In genomic region chr7:126428631-126429502, GRCm38 (mm10) we compare ENCODE assay signal across 7 mouse cellular contexts. TPM values are rescaled to one million over a fixed set of nuclear protein-coding genes. Genes with fewer than 3 reads are reported as not detected.
DNase-seq lines count a peak whose midpoint lies in the region; ATAC-seq lines count a peak whose summit lies in the region.

Gene Rabep2 (plus strand): TSS chr7:126428759.

- H3K9ac ChIP-seq in midbrain, embryonic 13.5 days (replicated peaks): peak within 1 kb of the TSS; percentile 81

- no peaks in the 10 kb centered on the region for H3K9me3 ChIP-seq in embryonic facial prominence, embryonic 10.5 days
- H3K9me3 ChIP-seq in limb, embryonic 10.5 days (replicated peaks): no peaks in the 10 kb centered on the region
- no peaks in the 10 kb centered on the region for H3K9me3 ChIP-seq in midbrain, embryonic 13.5 days

- peak; percentile 99 for DNase-seq in adrenal gland, postnatal 10 days
- DNase-seq in embryonic facial prominence, embryonic 10.5 days (ENCODE audit: low spot score): peak; percentile 97
- peak; percentile 93 for DNase-seq in kidney, adult 11 months
- DNase-seq in limb, embryonic 10.5 days (ENCODE audit: low spot score): peak; percentile 98
- DNase-seq in spleen, adult 12 weeks (ENCODE audit: low spot score): peak; percentile 77

- H3K36me3 ChIP-seq in embryonic facial prominence, embryonic 10.5 days (replicated peaks): peaks cover 21% of the 10 kb centered on the region
- peaks cover 17% of the 10 kb centered on the region for H3K36me3 ChIP-seq in limb, embryonic 10.5 days
- H3K36me3 ChIP-seq in midbrain, embryonic 13.5 days: peaks cover 4% of the 10 kb centered on the region

- peak within 1 kb of the TSS; percentile 71 for H3K4me3 ChIP-seq in embryonic facial prominence, embryonic 10.5 days
- H3K4me3 ChIP-seq in limb, embryonic 10.5 days: peak within 1 kb of the TSS; percentile 82
- peak within 1 kb of the TSS; percentile 58 for H3K4me3 ChIP-seq in midbrain, embryonic 13.5 days (replicated peaks)

- H3K27me3 ChIP-seq in embryonic facial prominence, embryonic 10.5 days (replicated peaks; ENCODE audit: low read depth, poor library complexity, severe bottlenecking): no peaks in the 10 kb centered on the region
- no peaks in the 10 kb centered on the region for H3K27me3 ChIP-seq in limb, embryonic 10.5 days (ENCODE audit: low read depth, poor library complexity, severe bottlenecking)
- no peaks in the 10 kb centered on the region for H3K27me3 ChIP-seq in midbrain, embryonic 13.5 days

- peak; percentile 88 for ATAC-seq in granulocyte monocyte progenitor cell, adult 5-6 weeks (replicated peaks; ENCODE audit: poor library complexity, severe bottlenecking)
- ATAC-seq in midbrain, embryonic 13.5 days: peak; percentile 94

- WGBS in embryonic facial prominence, embryonic 10.5 days: under 1% methylated on average over 82 of the region's 82 CpGs
- WGBS in limb, embryonic 10.5 days: under 1% methylated on average over 82 of the region's 82 CpGs
- under 1% methylated on average over 81 of the region's 82 CpGs for WGBS in midbrain, embryonic 13.5 days

- peak within 1 kb of the TSS; percentile 64 for H3K4me2 ChIP-seq in midbrain, embryonic 13.5 days (replicated peaks)

- H3K27ac ChIP-seq in embryonic facial prominence, embryonic 10.5 days (replicated peaks): peak within 1 kb of the TSS; percentile 96
- H3K27ac ChIP-seq in limb, embryonic 10.5 days: peak within 1 kb of the TSS; percentile 97
- H3K27ac ChIP-seq in midbrain, embryonic 13.5 days: peak within 1 kb of the TSS; percentile 86

- H3K4me1 ChIP-seq in embryonic facial prominence, embryonic 10.5 days: peaks cover 24% of the 10 kb centered on the region
- H3K4me1 ChIP-seq in limb, embryonic 10.5 days: peaks cover 24% of the 10 kb centered on the region
- peaks cover 22% of the 10 kb centered on the region for H3K4me1 ChIP-seq in midbrain, embryonic 13.5 days (replicated peaks)

RNA-seq across cellular contexts. Expression of gene Rabep2, which starts in this region (rescaled TPM):
- total RNA-seq in adrenal gland, postnatal 10 days (2021): 10 to 100 TPM; 26.5 to 42.3 TPM
- polyA plus RNA-seq in embryonic facial prominence, embryonic 10.5 days (2016; fragmentation: Nextera tagmentation; extraction: Ambion mirVana): 33.7 and 34.6 TPM in 2 replicates
- 11.3 and 16.2 TPM in 2 replicates for total RNA-seq in granulocyte monocyte progenitor cell, adult 5-6 weeks (2014; fragmentation: Nextera tagmentation)
- 12.3 and 16.9 TPM in 2 replicates for total RNA-seq in granulocyte monocyte progenitor cell, adult 5-6 weeks (2017)
- polyA plus RNA-seq in limb, embryonic 10.5 days (2016; fragmentation: Nextera tagmentation; extraction: Ambion mirVana): 30.3 and 36.9 TPM in 2 replicates
- 23.7 and 25.9 TPM in 2 replicates for polyA plus RNA-seq in midbrain, embryonic 13.5 days (2015; fragmentation: Nextera tagmentation; extraction: Ambion mirVana)

Comparison
In these comparisons a context has a peak if more than half of its experiments do, and no peak if none do; other contexts are left out.
1. Peak in every context shown above with its lines: DNase-seq, ATAC-seq, H3K4me3 ChIP-seq and H3K27ac ChIP-seq.